ENCODE assay signal across 9 mouse cellular contexts in genomic region chr11:118648369-118648768, GRCm38 (mm10).
A peak's percentile ranks its signal among the peaks of the same experiment; 100 is the strongest.
DNase-seq lines count a peak whose midpoint lies in the region; ATAC-seq and TF ChIP-seq lines count a peak whose summit lies in the region.
"Had no signal": no experiment of that assay in that cellular context is flagged by ENCODE, and none has a peak within 500 bp of the region (broad histone marks: within the 10 kb centered on the region; RNA-seq: fewer than 3 reads in every experiment).

No protein-coding gene starts in this region.

- H3K36me3 ChIP-seq in ES-Bruce4 (ENCODE audit: control insufficient read depth, insufficient read depth, low read length, poor library complexity, severe bottlenecking) = no peaks in the 10 kb centered on the region
- no peaks in the 10 kb centered on the region for H3K36me3 ChIP-seq in liver, postnatal 0 days (replicated peaks; ENCODE audit: insufficient read depth, low read length)
- H3K36me3 ChIP-seq: limb, embryonic 13.5 days had no signal

- peak; percentile 79 for TF ChIP-seq CTCF in ES-Bruce4 (IDR thresholded peaks at IDR 0.05; ENCODE audit: low read depth, low read length)
- TF ChIP-seq CTCF in bone marrow macrophage, adult 2 months (IDR thresholded peaks at IDR 0.05; ENCODE audit: low read depth, low read length) = peak; percentile 43; the same call in 1 of the 2 replicates
- peak; percentile 69 for TF ChIP-seq CTCF in liver, postnatal 0 days (IDR thresholded peaks at IDR 0.05; ENCODE audit: low read depth)

- peak; percentile 42 to 58 for DNase-seq in left cerebral cortex, adult 18-20 months (ENCODE audit: low spot score in 2 of 2)
- DNase-seq in left cerebral cortex, adult 8-10 months (ENCODE audit: low spot score in 2 of 2) = no peak
- DNase-seq in gastrocnemius, adult 8-10 months (ENCODE audit: low spot score in 2 of 2) = peak; percentile 46 to 73
- peak; percentile 65 for DNase-seq in liver, postnatal 0 days
- DNase-seq in thymus, postnatal 36 days = peak; percentile 18 to 21
- no peak for DNase-seq in spleen, postnatal 36 days (ENCODE audit: low spot score in 2 of 2)

- H3K9me3 ChIP-seq in ES-Bruce4 (replicated peaks; ENCODE audit: control insufficient read depth, insufficient read depth, low read length, poor library complexity, severe bottlenecking) = no peaks in the 10 kb centered on the region
- no peaks in the 10 kb centered on the region for H3K9me3 ChIP-seq in liver, postnatal 0 days (ENCODE audit: low read length)
- H3K9me3 ChIP-seq: limb, embryonic 13.5 days had no signal

- no peaks in the 10 kb centered on the region for H3K27me3 ChIP-seq in ES-Bruce4 (ENCODE audit: control insufficient read depth, insufficient read depth, low read length, poor library complexity, severe bottlenecking)
- no peaks in the 10 kb centered on the region for H3K27me3 ChIP-seq in liver, postnatal 0 days (ENCODE audit: insufficient read depth, low read length)
- H3K27me3 ChIP-seq: limb, embryonic 13.5 days had no signal

- H3K4me1 ChIP-seq in ES-Bruce4 (ENCODE audit: control insufficient read depth, insufficient read depth, low read length) = no peaks in the 10 kb centered on the region
- no peaks in the 10 kb centered on the region for H3K4me1 ChIP-seq in bone marrow macrophage, adult 2 months (ENCODE audit: control insufficient read depth, insufficient read depth, low read length)
- no peaks in the 10 kb centered on the region for H3K4me1 ChIP-seq in liver, postnatal 0 days (ENCODE audit: insufficient read depth)
- H3K4me1 ChIP-seq: limb, embryonic 13.5 days had no signal

- H3K9ac ChIP-seq in ES-Bruce4 (ENCODE audit: low read depth, poor library complexity, severe bottlenecking) = no peak overlapping the region
- H3K9ac ChIP-seq in liver, postnatal 0 days (replicated peaks) = no peak overlapping the region
- H3K9ac ChIP-seq: limb, embryonic 13.5 days had no signal

- no peak overlapping the region for H3K27ac ChIP-seq in ES-Bruce4 (ENCODE audit: insufficient read depth, low read length)
- H3K27ac ChIP-seq in bone marrow macrophage, adult 2 months (ENCODE audit: insufficient read depth, low read depth, low read length) = no peak overlapping the region
- H3K27ac ChIP-seq in liver, postnatal 0 days (ENCODE audit: low read depth) = no peak overlapping the region
- H3K27ac ChIP-seq: limb, embryonic 13.5 days had no signal

- ATAC-seq in liver, postnatal 0 days = no peak

- no peak for TF ChIP-seq POLR2A in ES-Bruce4 (IDR thresholded peaks at IDR 0.05; ENCODE audit: insufficient read depth, low read length)
- TF ChIP-seq POLR2A in bone marrow macrophage, adult 2 months (IDR thresholded peaks at IDR 0.05; ENCODE audit: borderline replicate concordance, low read depth, low read length) = no peak

- 18% methylated on average over 5 of the region's 5 CpGs for WGBS in liver, postnatal 0 days (ENCODE audit: insufficient replicate concordance)

- TF ChIP-seq EP300 in ES-Bruce4 (IDR thresholded peaks at IDR 0.05; ENCODE audit: insufficient read depth, low read depth, low read length) = no peak
- no peak for TF ChIP-seq EP300 in liver, postnatal 0 days (IDR thresholded peaks at IDR 0.05; ENCODE audit: low read depth)

- H3K4me2 ChIP-seq in liver, postnatal 0 days (ENCODE audit: low read depth, low read length) = no peak overlapping the region
- H3K4me2 ChIP-seq: limb, embryonic 13.5 days had no signal

- no peak overlapping the region for H3K4me3 ChIP-seq in ES-Bruce4 (ENCODE audit: low read depth, low read length)
- no peak overlapping the region for H3K4me3 ChIP-seq in bone marrow macrophage, adult 2 months (ENCODE audit: insufficient read depth, low read length)
- H3K4me3 ChIP-seq in liver, postnatal 0 days (ENCODE audit: low read depth, low read length) = no peak overlapping the region
- H3K4me3 ChIP-seq: limb, embryonic 13.5 days had no signal

Comparison
In these comparisons a context has a peak if more than half of its experiments do, and no peak if none do; other contexts are left out.
1. DNase-seq: peak in left cerebral cortex, adult 18-20 months (2 of 2), gastrocnemius, adult 8-10 months (2 of 2), liver, postnatal 0 days (single experiment) and thymus, postnatal 36 days (2 of 2); none in left cerebral cortex, adult 8-10 months (0 of 2) and spleen, postnatal 36 days (0 of 2).
2. Peak in every context shown above with its lines, with median percentiles within 50 percentile points of each other: CTCF ChIP-seq.